Mouse (Mus musculus): ENCODE measurements around the gene Cd6. TPM values are rescaled to one million over a fixed set of nuclear protein-coding genes. Genes with fewer than 3 reads are reported as not detected.

The Cd6 gene
- polyA plus RNA-seq, 1 experiment = 2.1 TPM

- Histone ChIP-seq H3K4me1 (ENCODE audit: control insufficient read depth, insufficient read depth, low read length) (peaks cover 2% of the 10 kb centered on the region; the same call in 1 of the 2 replicates), H3K27ac (ENCODE audit: control insufficient read depth, insufficient read depth, low read depth, low read length, poor library complexity) (no peak overlapping the region), H3K4me3 (replicated peaks; ENCODE audit: control insufficient read depth, low read depth, low read length) (no peak overlapping the region)
- TF ChIP-seq POLR2A (IDR thresholded peaks at IDR 0.05; ENCODE audit: borderline replicate concordance, control insufficient read depth, low read depth, low read length) (no peak), CTCF (IDR thresholded peaks at IDR 0.05; ENCODE audit: control insufficient read depth, insufficient read depth, low read length) (peak; percentile 68)
- WGBS = 4% methylated on average over 5 of the region's 5 CpGs
These were observed 1.6 kb upstream of the Cd6 start for GRCm38 (mm10) chr19:10831424-10831823.

- 70% methylated on average over 5 of the region's 5 CpGs for WGBS
- no peak for TF ChIP-seq POLR2A (IDR thresholded peaks at IDR 0.05; ENCODE audit: borderline replicate concordance, control insufficient read depth, low read depth, low read length)
- no peak for TF ChIP-seq CTCF (IDR thresholded peaks at IDR 0.05; ENCODE audit: control insufficient read depth, insufficient read depth, low read length)
- H3K4me3 ChIP-seq (replicated peaks; ENCODE audit: control insufficient read depth, low read depth, low read length) = no peak overlapping the region
- 0 out of 2 replicates have a peak overlapping the region, but pooled peaks have one; percentile 5 for H3K27ac ChIP-seq (ENCODE audit: control insufficient read depth, insufficient read depth, low read depth, low read length, poor library complexity)
- peaks cover 2% of the 10 kb centered on the region; the same call in 1 of the 2 replicates for H3K4me1 ChIP-seq (ENCODE audit: control insufficient read depth, insufficient read depth, low read length)
These were observed 1.5 kb downstream of the Cd6 start for GRCm38 (mm10) chr19:10828321-10828720.

- Histone ChIP-seq H3K4me1 (ENCODE audit: control insufficient read depth, insufficient read depth, low read length) (no peaks in the 10 kb centered on the region), H3K4me3 (replicated peaks; ENCODE audit: control insufficient read depth, low read depth, low read length) (no peak overlapping the region), H3K27ac (ENCODE audit: control insufficient read depth, insufficient read depth, low read depth, low read length, poor library complexity) (no peak overlapping the region)
- TF ChIP-seq CTCF (IDR thresholded peaks at IDR 0.05; ENCODE audit: control insufficient read depth, insufficient read depth, low read length) (no peak), POLR2A (IDR thresholded peaks at IDR 0.05; ENCODE audit: borderline replicate concordance, control insufficient read depth, low read depth, low read length) (no peak)
- WGBS = 76% methylated on average over 7 of the region's 7 CpGs
These were observed 5.8 kb downstream of the Cd6 start for GRCm38 (mm10) chr19:10824061-10824460.

GRCm38 (mm10) chr19:10822534-10822933 lies 7.3 kb downstream of the Cd6 start:
- Histone ChIP-seq H3K4me3 (replicated peaks; ENCODE audit: control insufficient read depth, low read depth, low read length) (no peak overlapping the region), H3K4me1 (ENCODE audit: control insufficient read depth, insufficient read depth, low read length) (no peaks in the 10 kb centered on the region), H3K27ac (ENCODE audit: control insufficient read depth, insufficient read depth, low read depth, low read length, poor library complexity) (no peak overlapping the region)
- 84% methylated on average over 4 of the region's 4 CpGs for WGBS
- TF ChIP-seq POLR2A (IDR thresholded peaks at IDR 0.05; ENCODE audit: borderline replicate concordance, control insufficient read depth, low read depth, low read length) (no peak), CTCF (IDR thresholded peaks at IDR 0.05; ENCODE audit: control insufficient read depth, insufficient read depth, low read length) (no peak)

GRCm38 (mm10) chr19:10821319-10821718 lies 8.5 kb downstream of the Cd6 start:
- Histone ChIP-seq H3K4me1 (ENCODE audit: control insufficient read depth, insufficient read depth, low read length) (no peaks in the 10 kb centered on the region), H3K27ac (ENCODE audit: control insufficient read depth, insufficient read depth, low read depth, low read length, poor library complexity) (no peak overlapping the region), H3K4me3 (replicated peaks; ENCODE audit: control insufficient read depth, low read depth, low read length) (no peak overlapping the region)
- no peak for TF ChIP-seq CTCF (IDR thresholded peaks at IDR 0.05; ENCODE audit: control insufficient read depth, insufficient read depth, low read length)
- no peak for TF ChIP-seq POLR2A (IDR thresholded peaks at IDR 0.05; ENCODE audit: borderline replicate concordance, control insufficient read depth, low read depth, low read length)
- 62% methylated on average over 7 of the region's 7 CpGs for WGBS

GRCm38 (mm10) chr19:10818217-10818946 lies 11.5 kb downstream of the Cd6 start:
- Histone ChIP-seq H3K4me3 (replicated peaks; ENCODE audit: control insufficient read depth, low read depth, low read length) (no peak overlapping the region), H3K4me1 (ENCODE audit: control insufficient read depth, insufficient read depth, low read length) (no peaks in the 10 kb centered on the region), H3K27ac (ENCODE audit: control insufficient read depth, insufficient read depth, low read depth, low read length, poor library complexity) (no peak overlapping the region)
- 31% methylated on average over 17 of the region's 17 CpGs for WGBS
- no peak for TF ChIP-seq POLR2A (IDR thresholded peaks at IDR 0.05; ENCODE audit: borderline replicate concordance, control insufficient read depth, low read depth, low read length)
- no peak for TF ChIP-seq CTCF (IDR thresholded peaks at IDR 0.05; ENCODE audit: control insufficient read depth, insufficient read depth, low read length)

GRCm38 (mm10) chr19:10816462-10816861 lies 13.4 kb downstream of the Cd6 start:
- TF ChIP-seq POLR2A (IDR thresholded peaks at IDR 0.05; ENCODE audit: borderline replicate concordance, control insufficient read depth, low read depth, low read length) (no peak), CTCF (IDR thresholded peaks at IDR 0.05; ENCODE audit: control insufficient read depth, insufficient read depth, low read length) (no peak)
- no peaks in the 10 kb centered on the region for H3K4me1 ChIP-seq (ENCODE audit: control insufficient read depth, insufficient read depth, low read length)
- no peak overlapping the region for H3K27ac ChIP-seq (ENCODE audit: control insufficient read depth, insufficient read depth, low read depth, low read length, poor library complexity)
- 55% methylated on average over 2 of the region's 2 CpGs for WGBS
- H3K4me3 ChIP-seq (replicated peaks; ENCODE audit: control insufficient read depth, low read depth, low read length) = no peak overlapping the region

GRCm38 (mm10) chr19:10815871-10816270 lies 14.0 kb downstream of the Cd6 start:
- 79% methylated on average over 6 of the region's 6 CpGs for WGBS
- Histone ChIP-seq H3K27ac (ENCODE audit: control insufficient read depth, insufficient read depth, low read depth, low read length, poor library complexity) (no peak overlapping the region), H3K4me3 (replicated peaks; ENCODE audit: control insufficient read depth, low read depth, low read length) (no peak overlapping the region), H3K4me1 (ENCODE audit: control insufficient read depth, insufficient read depth, low read length) (no peaks in the 10 kb centered on the region)
- no peak for TF ChIP-seq CTCF (IDR thresholded peaks at IDR 0.05; ENCODE audit: control insufficient read depth, insufficient read depth, low read length)
- TF ChIP-seq POLR2A (IDR thresholded peaks at IDR 0.05; ENCODE audit: borderline replicate concordance, control insufficient read depth, low read depth, low read length) = no peak
